Mouse (Mus musculus): Measurements from ENCODE around the gene Adap2. TPM values are rescaled to one million over a fixed set of nuclear protein-coding genes. Genes with fewer than 3 reads are reported as not detected.

Gene Adap2
- polyA plus RNA-seq, 1 experiment from 2014 or later, result 1.6 TPM

GRCm38 (mm10) chr11:80208860-80209800 lies 55.2 kb downstream of the Adap2 start, which contains the start of gene Rhot1:
Gene Rhot1 (plus strand): TSS chr11:80209019.
- Histone ChIP-seq H3K9ac (ENCODE audit: low read length) (peak within 1 kb of the TSS; percentile 91), H3K27me3 (ENCODE audit: control insufficient read depth, insufficient read depth, low read length) (no peaks in the 10 kb centered on the region), H3K9me3 (ENCODE audit: control insufficient read depth, low read length) (no peaks in the 10 kb centered on the region), H3K4me1 (ENCODE audit: control insufficient read depth in 2 of 2, insufficient read depth in 2 of 2, low read length in 2 of 2) (peaks cover 2 to 10% of the 10 kb centered on the region in 2 experiments; a peak in 3 of 4 replicates), H3K4me3 (ENCODE audit: control insufficient read depth in 1 of 2, insufficient read depth in 1 of 2, low read depth in 1 of 2, low read length in 2 of 2) (peak within 1 kb of the TSS; percentile 65 to 83), H3K36me3 (ENCODE audit: control insufficient read depth, insufficient read depth, low read length) (peaks cover 15% of the 10 kb centered on the region), H3K27ac (replicated peaks in 1 of 2; ENCODE audit: control insufficient read depth in 1 of 2, insufficient read depth in 1 of 2, low read depth in 2 of 2, low read length in 2 of 2) (peak within 1 kb of the TSS; percentile 89 to 93), H3K4me2 (ENCODE audit: low read length) (peak within 1 kb of the TSS; percentile 78)
- ATAC-seq (ENCODE audit: insufficient number of reproducible peaks, insufficient read depth, low FRiP score, low read depth), result peak; percentile 91
- under 1% methylated on average over 69 of the region's 78 CpGs for WGBS

GRCm38 (mm10) chr11:80210321-80210720 lies 56.4 kb downstream of the Adap2 start:
- H3K36me3 ChIP-seq (ENCODE audit: control insufficient read depth, insufficient read depth, low read length), result peaks cover 27% of the 10 kb centered on the region
- no peak for ATAC-seq (ENCODE audit: insufficient number of reproducible peaks, insufficient read depth, low FRiP score, low read depth)
- peak overlapping the region; percentile 91 for H3K9ac ChIP-seq (ENCODE audit: low read length)
- 53% methylated on average over 6 of the region's 6 CpGs for WGBS
- H3K4me3 ChIP-seq (ENCODE audit: control insufficient read depth in 1 of 2, insufficient read depth in 1 of 2, low read depth in 1 of 2, low read length in 2 of 2), result peak overlapping the region; percentile 11 to 65; a peak in 2 of 4 replicates
- no peaks in the 10 kb centered on the region for H3K27me3 ChIP-seq (ENCODE audit: control insufficient read depth, insufficient read depth, low read length)
- H3K4me1 ChIP-seq (ENCODE audit: control insufficient read depth in 2 of 2, insufficient read depth in 2 of 2, low read length in 2 of 2), result peaks cover 2 to 10% of the 10 kb centered on the region in 2 experiments; a peak in 3 of 4 replicates
- H3K4me2 ChIP-seq (ENCODE audit: low read length), result peak overlapping the region; percentile 78
- no peaks in the 10 kb centered on the region for H3K9me3 ChIP-seq (ENCODE audit: control insufficient read depth, low read length)
- 0 out of 4 replicates have a peak overlapping the region, but pooled peaks of 1 of the 2 experiments have one; percentile 93 for H3K27ac ChIP-seq (replicated peaks in 1 of 2; ENCODE audit: control insufficient read depth in 1 of 2, insufficient read depth in 1 of 2, low read depth in 2 of 2, low read length in 2 of 2)

GRCm38 (mm10) chr11:80212282-80212681 lies 58.4 kb downstream of the Adap2 start:
- H3K4me2 ChIP-seq (ENCODE audit: low read length), result no peak overlapping the region
- H3K27me3 ChIP-seq (ENCODE audit: control insufficient read depth, insufficient read depth, low read length), result no peaks in the 10 kb centered on the region
- H3K4me3 ChIP-seq (ENCODE audit: control insufficient read depth in 1 of 2, insufficient read depth in 1 of 2, low read depth in 1 of 2, low read length in 2 of 2), result no peak overlapping the region
- no peak overlapping the region for H3K9ac ChIP-seq (ENCODE audit: low read length)
- no peak for ATAC-seq (ENCODE audit: insufficient number of reproducible peaks, insufficient read depth, low FRiP score, low read depth)
- 92% methylated on average over 2 of the region's 2 CpGs for WGBS
- H3K36me3 ChIP-seq (ENCODE audit: control insufficient read depth, insufficient read depth, low read length), result peaks cover 29% of the 10 kb centered on the region
- no peaks in the 10 kb centered on the region for H3K9me3 ChIP-seq (ENCODE audit: control insufficient read depth, low read length)
- H3K27ac ChIP-seq (replicated peaks in 1 of 2; ENCODE audit: control insufficient read depth in 1 of 2, insufficient read depth in 1 of 2, low read depth in 2 of 2, low read length in 2 of 2), result no peak overlapping the region
- peaks cover 2 to 10% of the 10 kb centered on the region in 2 experiments; a peak in 3 of 4 replicates for H3K4me1 ChIP-seq (ENCODE audit: control insufficient read depth in 2 of 2, insufficient read depth in 2 of 2, low read length in 2 of 2)

GRCm38 (mm10) chr11:80215291-80215690 lies 61.4 kb downstream of the Adap2 start:
- H3K4me3 ChIP-seq (ENCODE audit: control insufficient read depth in 1 of 2, insufficient read depth in 1 of 2, low read depth in 1 of 2, low read length in 2 of 2), result no peak overlapping the region
- peaks cover 2 to 6% of the 10 kb centered on the region in 2 experiments; a peak in 3 of 4 replicates for H3K4me1 ChIP-seq (ENCODE audit: control insufficient read depth in 2 of 2, insufficient read depth in 2 of 2, low read length in 2 of 2)
- H3K9ac ChIP-seq (ENCODE audit: low read length), result no peak overlapping the region
- H3K27me3 ChIP-seq (ENCODE audit: control insufficient read depth, insufficient read depth, low read length), result no peaks in the 10 kb centered on the region
- H3K4me2 ChIP-seq (ENCODE audit: low read length), result no peak overlapping the region
- peaks cover 36% of the 10 kb centered on the region for H3K36me3 ChIP-seq (ENCODE audit: control insufficient read depth, insufficient read depth, low read length)
- 90% methylated on average over 3 of the region's 3 CpGs for whole genome bisulfite sequencing
- no peak for ATAC-seq (ENCODE audit: insufficient number of reproducible peaks, insufficient read depth, low FRiP score, low read depth)
- no peak overlapping the region for H3K27ac ChIP-seq (replicated peaks in 1 of 2; ENCODE audit: control insufficient read depth in 1 of 2, insufficient read depth in 1 of 2, low read depth in 2 of 2, low read length in 2 of 2)
- no peaks in the 10 kb centered on the region for H3K9me3 ChIP-seq (ENCODE audit: control insufficient read depth, low read length)

GRCm38 (mm10) chr11:80218657-80219293 lies 64.9 kb downstream of the Adap2 start:
- Histone ChIP-seq H3K4me1 (ENCODE audit: control insufficient read depth in 2 of 2, insufficient read depth in 2 of 2, low read length in 2 of 2) (no peaks in the 10 kb centered on the region), H3K27ac (replicated peaks in 1 of 2; ENCODE audit: control insufficient read depth in 1 of 2, insufficient read depth in 1 of 2, low read depth in 2 of 2, low read length in 2 of 2) (no peak overlapping the region), H3K9me3 (ENCODE audit: control insufficient read depth, low read length) (no peaks in the 10 kb centered on the region), H3K27me3 (ENCODE audit: control insufficient read depth, insufficient read depth, low read length) (no peaks in the 10 kb centered on the region), H3K36me3 (ENCODE audit: control insufficient read depth, insufficient read depth, low read length) (peaks cover 56% of the 10 kb centered on the region), H3K4me2 (ENCODE audit: low read length) (no peak overlapping the region), H3K4me3 (ENCODE audit: control insufficient read depth in 1 of 2, insufficient read depth in 1 of 2, low read depth in 1 of 2, low read length in 2 of 2) (no peak overlapping the region), H3K9ac (ENCODE audit: low read length) (no peak overlapping the region)
- ATAC-seq (ENCODE audit: insufficient number of reproducible peaks, insufficient read depth, low FRiP score, low read depth), result no peak
- WGBS, result 82% methylated on average over 11 of the region's 11 CpGs

Other genes starting within 250 kb of the Adap2 start
- gene Utp6, start 191.7 kb upstream of the Adap2 start, polyA plus RNA-seq (2014; fragmentation: Nextera tagmentation; extraction: Ambion mirVana), result 32.7 and 33.2 TPM in 2 replicates
- gene Suz12, start 161.0 kb upstream of the Adap2 start, polyA plus RNA-seq (2014; fragmentation: Nextera tagmentation; extraction: Ambion mirVana), result 20.8 TPM in 2 replicates
- 32.5 and 33.3 TPM in 2 replicates for gene Crlf3, start 73.1 kb upstream of the Adap2 start, polyA plus RNA-seq (2014; fragmentation: Nextera tagmentation; extraction: Ambion mirVana)
- 5.3 and 5.6 TPM in 2 replicates for gene Atad5, start 64.7 kb upstream of the Adap2 start, polyA plus RNA-seq (2014; fragmentation: Nextera tagmentation; extraction: Ambion mirVana)
- 28.3 and 29.4 TPM in 2 replicates for gene Tefm, start 11.9 kb upstream of the Adap2 start, polyA plus RNA-seq (2014; fragmentation: Nextera tagmentation; extraction: Ambion mirVana)
- 10.6 and 10.8 TPM in 2 replicates for gene Rnf135, start 29.7 kb downstream of the Adap2 start, polyA plus RNA-seq (2014; fragmentation: Nextera tagmentation; extraction: Ambion mirVana)
- gene Rhot1, start 54.9 kb downstream of the Adap2 start, polyA plus RNA-seq (2014; fragmentation: Nextera tagmentation; extraction: Ambion mirVana), result 71.3 and 75.2 TPM in 2 replicates
- 1.0 and 1.7 TPM in 2 replicates for gene Rhbdl3, start 146.8 kb downstream of the Adap2 start, polyA plus RNA-seq (2014; fragmentation: Nextera tagmentation; extraction: Ambion mirVana)
- gene 5730455P16Rik, start 223.9 kb downstream of the Adap2 start, polyA plus RNA-seq (2014; fragmentation: Nextera tagmentation; extraction: Ambion mirVana), result 17.1 and 19.8 TPM in 2 replicates
- 163 and 165 TPM in 2 replicates for gene Zfp207, start 229.2 kb downstream of the Adap2 start, polyA plus RNA-seq (2014; fragmentation: Nextera tagmentation; extraction: Ambion mirVana)